Mouse (Mus musculus): ENCODE measurements at regions not wholly inside any gene's neighbourhood (a gene's known extent, or its start where the extent isn't known, plus 50 kb on each side); places are given as distances from the start of the nearest gene placed in this dataset.
"Not testable (repeated sequence)": the region's sequence is repeated elsewhere in the genome, so short reads cannot be mapped to it uniquely, and the experiment has no call there.

DNA sequence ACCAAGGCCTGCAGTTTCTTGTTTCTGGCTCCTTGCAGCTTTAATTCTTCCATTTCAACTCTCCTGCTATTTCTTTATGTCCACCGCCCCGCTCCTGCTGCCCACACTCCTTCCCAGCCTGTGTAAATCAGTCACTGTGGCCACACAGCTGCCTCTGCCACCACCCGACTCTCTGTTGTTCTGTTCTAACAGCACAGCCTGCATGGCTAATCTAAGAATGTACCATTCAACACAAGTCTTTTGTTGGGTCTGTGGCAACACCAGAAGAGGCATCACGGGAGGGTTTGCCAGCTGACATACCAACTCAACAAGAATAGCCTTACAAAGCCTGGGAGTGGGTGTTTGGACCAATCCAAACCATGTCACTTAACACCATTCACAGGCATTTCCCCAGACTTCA lies 264.9 kb upstream of the Pum3 start:
- no peak for DNase-seq (ENCODE audit: low spot score in 2 of 2)

DNA sequence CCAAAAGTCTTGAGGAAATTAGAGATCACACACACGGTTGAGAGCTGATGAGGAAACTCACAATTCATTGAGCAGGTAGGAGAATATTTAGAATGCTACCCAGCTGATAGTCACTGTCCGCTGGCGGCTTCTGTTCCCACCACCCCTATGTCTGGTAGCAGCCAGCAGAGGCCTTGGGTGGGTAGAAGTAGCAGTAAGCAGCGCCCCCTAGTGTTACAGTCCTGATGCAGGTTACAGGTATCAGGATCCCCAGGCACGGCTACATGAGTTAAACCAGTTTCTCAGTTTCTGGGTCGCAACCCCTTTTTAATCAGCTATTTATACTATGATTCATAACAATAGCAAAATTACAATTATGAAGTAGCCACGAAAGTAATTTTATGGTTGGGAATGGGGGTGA lies 264.1 kb upstream of the Pum3 start:
- no peak for DNase-seq (ENCODE audit: low spot score in 2 of 2)

DNA sequence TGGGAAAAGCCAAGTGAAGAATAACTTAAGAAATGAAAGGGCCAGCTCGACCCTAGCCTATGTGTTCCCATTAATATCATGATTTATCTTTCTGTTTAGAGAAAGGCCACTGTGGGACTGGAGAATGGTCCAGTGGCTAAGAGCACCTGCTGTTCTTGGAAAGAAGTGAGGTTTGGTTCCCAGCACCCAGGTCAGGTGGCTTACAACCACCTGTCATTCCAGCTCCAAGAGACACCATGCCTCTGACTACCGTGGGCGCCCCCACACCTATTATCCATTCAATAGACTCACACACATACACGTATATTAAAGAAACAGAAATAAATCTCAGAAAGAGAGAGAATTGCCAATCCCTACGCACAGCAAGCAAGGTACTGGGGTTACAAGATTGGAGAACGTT lies 263.3 kb upstream of the Pum3 start:
- no peak for DNase-seq (ENCODE audit: low spot score in 2 of 2)

DNA sequence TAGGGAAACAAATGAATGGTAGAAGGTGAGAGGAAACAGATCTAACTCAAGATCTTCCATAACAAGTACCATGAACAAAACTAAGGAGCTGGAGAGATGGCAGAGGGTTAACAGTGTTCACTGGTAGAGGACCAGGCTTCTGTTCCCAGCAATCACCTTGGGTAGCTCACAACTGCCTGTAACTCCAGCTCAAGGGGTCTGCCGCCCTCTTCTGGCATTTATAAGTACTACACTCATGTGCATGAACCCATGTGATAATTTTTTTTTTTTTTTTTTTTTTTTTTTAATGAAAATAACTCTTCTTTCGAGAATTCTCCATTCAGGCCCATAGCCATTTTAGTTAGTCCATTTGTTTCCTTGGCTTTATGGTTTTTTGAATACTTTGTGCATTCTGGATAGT lies 253.8 kb upstream of the Pum3 start:
- no peak for DNase-seq (ENCODE audit: low spot score in 2 of 2)

DNA sequence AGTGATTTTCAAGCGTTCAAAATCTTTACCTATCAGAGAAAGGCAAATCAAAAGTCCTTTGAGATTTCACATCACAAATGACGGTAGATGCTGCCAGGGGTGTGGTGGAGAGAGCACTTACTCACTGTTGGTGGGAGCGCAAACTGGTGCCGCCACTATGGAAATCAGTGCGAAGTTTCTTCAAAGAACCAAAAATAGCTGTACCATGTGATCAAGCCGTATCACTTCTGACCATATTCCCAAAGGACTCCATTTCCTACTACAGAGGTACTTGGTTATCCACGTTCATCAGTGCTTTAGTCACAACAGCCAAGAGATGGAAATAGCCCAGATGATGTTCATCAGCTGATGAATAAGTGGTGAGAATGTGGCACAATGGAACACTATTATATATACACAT lies 249.8 kb upstream of the Pum3 start:
- no peak for DNase-seq (ENCODE audit: low spot score in 2 of 2)

DNA sequence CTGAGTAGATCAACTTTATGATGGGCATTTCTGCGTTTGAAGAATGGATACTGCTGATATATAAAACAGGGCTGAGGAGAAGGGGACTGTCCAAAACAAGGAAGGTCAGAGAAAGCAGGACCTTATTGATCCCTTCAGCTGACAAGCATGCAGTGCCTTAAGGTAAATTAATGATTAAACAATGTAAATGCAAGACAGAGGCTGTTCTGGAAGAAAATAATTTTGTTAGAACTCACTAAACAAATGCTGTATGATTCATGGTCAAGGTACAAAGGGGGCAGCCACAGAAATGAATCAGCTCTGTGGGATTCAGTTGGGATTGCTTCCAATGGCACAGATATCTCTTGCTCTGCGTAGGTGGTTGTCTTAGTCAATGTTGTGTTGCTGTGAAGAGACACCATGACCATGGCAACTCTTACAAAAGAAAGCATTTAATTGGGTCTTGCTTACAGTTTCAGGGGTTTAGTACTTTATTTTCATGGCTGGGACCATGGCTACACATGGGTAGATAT lies 243.1 kb upstream of the Pum3 start:
- DNase-seq (ENCODE audit: low spot score in 2 of 2), result no peak

DNA sequence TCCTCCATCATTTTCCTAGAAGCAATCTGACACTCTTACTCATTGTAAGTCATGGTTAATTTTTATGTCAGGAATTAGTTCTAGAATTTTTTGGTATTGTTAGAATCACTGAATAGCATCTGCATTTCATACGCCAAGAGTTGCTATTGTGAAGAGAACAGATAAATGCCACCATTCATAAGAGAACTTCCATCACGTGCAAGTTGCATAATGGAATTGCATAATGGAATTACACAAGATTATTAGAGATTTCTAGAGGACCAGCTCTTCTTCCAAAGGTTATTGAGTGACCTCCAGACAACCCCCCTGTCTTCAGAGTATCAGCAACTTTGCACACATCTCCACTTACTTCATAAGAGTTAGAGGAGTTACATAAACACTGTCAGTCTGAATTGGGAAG lies 233.7 kb upstream of the Pum3 start:
- DNase-seq (ENCODE audit: low spot score in 2 of 2), result no peak

DNA sequence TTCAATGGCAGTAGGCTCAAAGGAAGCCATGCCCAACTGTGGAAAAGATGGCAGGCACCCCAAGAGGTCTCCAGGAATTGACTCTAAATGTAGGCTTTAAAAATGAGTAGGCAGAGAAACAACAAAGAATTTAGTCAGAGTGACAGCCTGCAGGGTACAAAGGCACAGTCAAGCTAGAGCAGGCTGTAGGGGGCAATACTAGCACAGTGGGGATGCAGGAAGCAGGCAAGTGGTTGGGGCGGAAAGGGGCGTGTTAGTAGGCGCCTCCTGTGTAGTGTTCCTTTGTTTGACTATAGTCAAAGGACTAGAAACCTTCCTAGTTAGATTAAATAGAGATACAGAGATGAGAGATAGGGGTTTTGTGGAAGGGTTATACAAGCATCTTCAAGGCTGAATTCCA lies 211.4 kb upstream of the Pum3 start:
- no peak for DNase-seq (ENCODE audit: low spot score in 2 of 2)

DNA sequence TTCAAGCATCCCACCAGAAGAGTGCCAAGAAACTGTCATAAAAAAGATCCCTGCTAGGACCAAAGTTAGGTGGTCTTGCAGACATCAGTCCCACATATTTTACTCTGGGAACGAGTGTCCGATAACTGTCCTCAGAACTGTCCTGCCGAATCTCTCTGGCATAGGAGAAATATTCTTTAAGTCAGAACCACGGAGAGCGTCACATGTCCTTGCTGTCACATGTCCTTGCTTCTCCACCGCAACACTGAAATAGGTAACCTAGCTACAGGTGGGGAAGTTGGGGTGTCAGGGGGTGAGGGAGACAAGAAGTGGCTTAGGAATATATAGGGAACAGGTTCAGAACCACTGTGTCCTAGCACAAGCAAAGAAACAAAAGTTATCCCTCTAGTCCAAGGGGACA lies 203.5 kb upstream of the Pum3 start:
- DNase-seq (ENCODE audit: low spot score in 2 of 2), result no peak

DNA sequence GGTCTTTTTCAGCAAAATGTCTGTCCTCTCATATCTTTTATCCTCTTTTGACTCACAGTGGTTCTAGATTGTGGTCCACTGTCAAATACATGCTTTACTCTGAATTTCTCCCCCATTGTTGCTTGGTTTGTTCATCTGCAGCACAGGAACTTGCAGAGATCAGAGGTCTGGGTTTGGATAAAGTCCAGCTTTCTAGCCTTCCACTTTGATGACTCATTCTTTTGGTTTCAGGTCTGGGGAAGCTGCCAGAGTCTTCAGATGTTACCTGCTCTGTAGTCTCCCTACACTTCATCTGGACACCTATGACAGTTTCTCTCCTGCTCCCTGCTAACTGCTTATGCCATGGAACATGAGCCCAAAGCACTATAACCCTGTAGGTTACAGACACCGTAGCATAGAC lies 198.0 kb upstream of the Pum3 start:
- DNase-seq (ENCODE audit: low spot score in 2 of 2), result no peak

DNA sequence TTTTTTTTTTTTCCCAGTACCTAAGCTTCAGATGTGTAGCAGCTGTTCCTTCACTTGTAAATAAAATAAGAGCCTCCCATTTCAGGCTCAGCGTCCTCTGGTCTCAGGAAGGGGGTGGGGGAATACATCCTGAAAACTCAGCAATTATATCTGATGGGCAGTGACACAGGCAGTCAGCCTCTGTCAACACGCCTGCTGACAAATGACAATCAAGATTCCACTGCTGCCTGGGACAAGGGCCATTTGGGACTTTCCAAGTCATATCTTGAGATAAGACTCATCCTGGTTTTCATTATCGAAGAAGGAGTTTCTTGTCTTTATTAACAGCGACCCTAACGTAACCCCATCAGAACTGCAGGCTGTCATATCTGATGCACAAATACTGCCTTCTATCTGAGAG lies 187.9 kb upstream of the Pum3 start:
- no peak for DNase-seq (ENCODE audit: low spot score in 2 of 2)

DNA sequence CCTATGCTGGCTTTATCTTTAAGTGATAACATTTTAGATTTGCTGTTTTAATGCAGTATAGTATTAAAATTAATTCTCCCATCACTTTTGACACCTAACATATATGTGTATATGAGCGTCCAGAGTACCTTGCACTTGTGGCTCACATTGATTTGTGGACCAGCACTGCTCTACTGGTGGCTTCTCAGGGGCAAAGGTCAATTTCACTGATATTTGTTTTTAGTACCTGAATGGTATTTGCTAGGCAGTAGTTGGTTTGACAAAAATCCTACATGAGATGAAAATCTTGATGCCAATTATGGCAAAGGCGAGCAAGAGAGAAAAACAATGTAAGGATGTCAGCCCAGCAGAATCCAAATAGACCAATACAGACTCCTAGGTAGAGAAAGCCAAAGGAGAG lies 177.3 kb upstream of the Pum3 start:
- no peak for DNase-seq (ENCODE audit: low spot score in 2 of 2)

DNA sequence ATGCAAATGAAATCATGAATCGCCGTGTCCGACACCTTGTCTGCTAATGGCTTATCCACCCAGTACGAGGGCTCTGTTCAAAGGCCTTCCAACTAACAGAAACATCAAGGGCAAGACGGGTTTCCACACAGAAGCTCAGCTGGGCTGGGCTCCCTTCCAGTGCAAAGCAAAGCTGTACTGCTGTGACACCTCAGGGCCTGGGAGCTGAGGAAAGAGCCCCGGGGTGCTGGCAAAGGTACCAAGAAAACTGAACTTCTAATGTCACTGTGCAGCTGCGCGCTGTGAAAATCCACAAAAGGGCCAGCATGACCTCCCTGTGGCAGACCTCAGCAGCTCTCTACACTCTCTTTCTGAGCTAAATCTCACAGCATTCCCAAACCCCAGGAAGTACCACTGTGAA lies 173.7 kb upstream of the Pum3 start:
- no peak for DNase-seq (ENCODE audit: low spot score in 2 of 2)

DNA sequence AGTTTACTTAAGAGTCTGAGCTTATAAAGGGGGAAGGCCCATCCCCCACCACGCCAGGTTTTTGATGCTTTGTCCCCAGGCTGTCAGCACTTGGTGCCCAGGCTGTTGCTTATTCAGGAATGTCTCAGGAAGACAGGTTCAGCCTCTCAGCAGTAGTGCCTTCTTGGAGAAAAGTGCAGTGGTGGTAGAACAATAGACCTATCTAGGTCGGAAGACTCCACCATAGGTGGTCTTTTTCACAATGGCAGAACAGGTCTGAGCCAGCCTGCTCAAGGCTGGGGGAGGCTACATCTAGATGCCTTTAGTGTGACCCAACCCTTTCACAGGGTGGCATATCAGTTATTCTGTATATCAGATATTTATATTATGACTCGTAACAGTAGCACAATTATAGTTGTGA lies 171.9 kb upstream of the Pum3 start:
- DNase-seq (ENCODE audit: low spot score in 2 of 2), result no peak

DNA sequence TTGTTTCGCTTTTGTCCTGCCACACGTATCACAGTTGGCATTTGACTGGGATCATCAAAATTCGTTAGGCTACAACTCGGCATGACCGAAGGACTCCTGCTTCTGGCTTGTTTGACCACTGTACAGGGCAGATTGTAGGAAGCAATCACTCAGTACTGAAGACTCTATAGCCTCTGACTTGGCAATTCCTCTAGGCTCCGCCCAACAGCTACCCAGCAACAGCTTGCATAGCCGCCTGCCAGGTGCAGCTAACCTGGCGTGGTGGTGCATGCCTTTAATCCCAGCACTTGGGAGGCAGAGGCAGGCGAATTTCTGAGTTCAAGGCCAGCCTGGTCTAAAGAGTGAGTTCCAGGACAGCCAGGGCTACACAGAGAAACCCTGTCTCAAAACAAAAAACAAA lies 170.8 kb upstream of the Pum3 start:
- not testable (repeated sequence) for DNase-seq (ENCODE audit: low spot score in 2 of 2)

DNA sequence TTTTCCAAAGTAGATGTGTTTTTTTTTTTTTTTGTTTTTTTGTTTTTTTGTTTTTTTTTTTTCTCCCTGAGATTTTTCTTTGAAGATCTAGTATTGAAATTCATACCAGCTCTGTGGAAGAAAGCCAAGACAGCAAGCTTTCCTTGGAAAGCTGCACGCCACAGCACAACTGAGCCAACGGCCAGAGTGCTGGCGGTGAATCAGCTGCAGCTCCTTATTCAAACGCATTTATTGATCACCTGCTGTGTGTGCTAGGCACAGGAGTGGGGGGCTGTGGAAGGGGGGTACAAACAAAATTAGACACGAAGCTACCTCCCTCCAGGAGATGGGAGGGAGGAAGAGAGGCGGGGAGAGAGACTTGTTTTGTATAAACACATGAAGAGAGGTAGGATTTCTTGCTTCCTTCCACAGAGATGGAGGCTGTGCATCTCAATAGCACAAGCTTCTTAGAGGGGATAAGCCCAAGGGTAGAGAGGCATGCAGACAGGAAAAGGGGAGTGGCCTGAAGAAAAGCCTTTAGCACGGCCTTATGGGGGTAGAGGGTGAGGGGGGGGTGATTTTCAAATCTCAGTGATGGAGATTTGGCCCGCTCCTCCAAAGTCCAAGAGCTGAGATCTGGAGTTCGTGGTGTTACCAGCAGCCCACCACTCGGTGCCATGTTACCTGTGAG lies 170.1 kb upstream of the Pum3 start:
- DNase-seq (ENCODE audit: low spot score in 2 of 2), result no peak

DNA sequence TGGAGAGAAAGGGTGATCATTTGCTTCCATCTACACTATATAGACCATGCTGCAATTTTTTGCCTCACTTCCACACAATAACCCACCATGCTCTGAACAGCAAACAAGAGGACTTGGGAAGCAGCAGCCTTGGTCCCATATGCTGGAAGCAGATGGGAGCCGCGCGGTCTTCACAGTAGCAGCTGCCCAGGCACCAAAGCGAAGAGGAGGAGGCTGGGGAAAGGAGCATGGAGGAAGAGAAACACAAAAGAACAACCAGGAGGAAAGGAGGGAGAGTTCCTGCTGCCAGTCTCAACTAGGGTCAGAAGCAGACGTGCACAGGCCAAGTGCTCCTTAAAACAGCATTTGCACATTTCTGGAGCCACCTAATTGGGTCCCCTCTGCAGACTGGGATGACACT lies 168.7 kb upstream of the Pum3 start:
- DNase-seq (ENCODE audit: low spot score in 2 of 2), result no peak

DNA sequence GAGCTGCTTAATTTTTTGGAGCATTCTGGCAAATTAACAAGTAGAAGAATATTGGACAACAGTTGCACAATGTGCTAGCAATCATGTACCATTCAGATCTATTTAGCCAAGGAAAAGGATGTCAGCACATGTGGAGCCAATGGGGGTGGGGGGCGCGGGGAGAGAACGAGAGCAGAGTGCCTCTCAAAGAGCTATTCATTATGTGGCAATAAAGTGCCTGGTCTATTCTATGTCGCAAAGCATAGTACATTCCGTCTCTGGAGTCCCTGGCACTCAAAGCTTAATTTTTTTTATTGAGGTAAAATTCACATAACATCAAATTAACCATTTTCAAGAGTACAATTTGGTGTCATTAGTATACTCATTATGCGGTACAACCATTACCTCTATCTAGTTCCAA lies 155.9 kb upstream of the Pum3 start:
- no peak for DNase-seq (ENCODE audit: low spot score in 2 of 2)

DNA sequence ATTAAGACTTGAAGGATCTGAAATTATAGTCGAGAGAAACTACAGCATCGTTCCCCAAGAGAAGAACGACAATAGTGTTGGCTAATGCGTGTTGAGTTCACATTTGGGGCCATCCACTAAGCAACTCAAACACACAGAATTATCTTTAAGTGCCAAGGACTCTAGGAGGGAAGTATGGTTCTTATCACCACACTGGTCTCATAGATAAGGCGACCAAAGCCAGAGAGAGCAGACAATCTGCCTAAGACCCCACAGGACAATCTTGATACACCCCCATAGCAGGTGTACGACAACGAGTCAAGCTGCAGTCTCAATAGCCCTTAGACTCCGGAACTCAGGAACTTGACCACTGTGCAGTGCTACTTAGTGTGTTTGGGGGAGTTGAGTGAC lies 152.5 kb upstream of the Pum3 start:
- DNase-seq (ENCODE audit: low spot score in 2 of 2), result no peak

DNA sequence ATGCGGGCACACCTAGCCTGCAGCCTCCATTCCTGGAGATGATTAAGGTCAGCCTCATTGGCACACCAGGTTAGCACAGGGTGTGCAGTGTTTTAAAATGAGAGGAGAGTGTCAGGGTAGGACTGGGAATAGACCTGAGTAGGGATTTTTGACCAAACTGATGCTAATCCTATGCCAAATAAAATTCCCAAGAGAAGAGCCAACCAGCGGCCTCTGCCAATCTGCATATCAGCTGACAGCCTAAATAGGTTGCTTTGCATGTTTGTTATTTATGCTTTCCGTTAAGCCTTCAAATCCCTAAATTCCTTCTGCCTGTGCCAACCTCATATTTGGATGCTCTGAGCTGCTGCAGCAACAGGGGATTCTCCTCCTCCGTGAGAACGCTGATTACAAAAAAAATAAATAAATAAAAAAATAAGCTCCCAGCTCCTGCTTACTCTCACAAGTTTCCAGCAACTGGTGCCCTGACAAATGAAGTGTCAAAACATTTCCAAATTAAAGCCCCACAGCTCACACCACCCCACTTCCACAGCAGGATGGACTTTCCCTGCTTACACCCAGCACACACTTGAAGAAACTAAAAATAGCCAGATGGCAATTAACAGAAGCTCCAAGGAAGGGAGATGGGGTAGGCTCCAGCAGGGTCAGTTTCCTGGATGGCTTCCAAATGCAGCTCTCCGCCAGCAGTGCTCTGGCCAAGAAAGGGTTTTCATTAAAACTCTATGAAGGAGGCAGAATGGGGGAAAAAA lies 151.9 kb upstream of the Pum3 start:
- DNase-seq (ENCODE audit: low spot score in 2 of 2), result no peak

DNA sequence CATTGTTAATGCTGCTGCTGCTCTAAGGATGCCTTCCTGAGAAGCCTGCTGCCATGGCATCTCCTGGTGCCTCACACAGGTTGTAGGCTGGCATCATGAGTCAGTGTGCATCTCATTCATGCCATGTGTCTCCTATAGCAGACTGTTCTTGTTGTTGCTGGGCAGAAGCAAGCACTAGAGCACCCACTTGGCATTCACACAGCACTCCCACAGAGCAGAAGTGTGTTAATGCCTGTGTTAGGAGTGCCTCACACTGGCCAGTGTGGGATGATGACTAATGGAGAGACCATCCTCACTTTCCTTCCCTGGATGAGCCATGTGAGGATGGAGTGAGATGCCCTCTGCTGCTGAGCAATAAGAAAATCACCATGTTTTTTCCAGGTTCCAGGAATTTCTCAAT lies 146.9 kb upstream of the Pum3 start:
- DNase-seq (ENCODE audit: low spot score in 2 of 2), result no peak

DNA sequence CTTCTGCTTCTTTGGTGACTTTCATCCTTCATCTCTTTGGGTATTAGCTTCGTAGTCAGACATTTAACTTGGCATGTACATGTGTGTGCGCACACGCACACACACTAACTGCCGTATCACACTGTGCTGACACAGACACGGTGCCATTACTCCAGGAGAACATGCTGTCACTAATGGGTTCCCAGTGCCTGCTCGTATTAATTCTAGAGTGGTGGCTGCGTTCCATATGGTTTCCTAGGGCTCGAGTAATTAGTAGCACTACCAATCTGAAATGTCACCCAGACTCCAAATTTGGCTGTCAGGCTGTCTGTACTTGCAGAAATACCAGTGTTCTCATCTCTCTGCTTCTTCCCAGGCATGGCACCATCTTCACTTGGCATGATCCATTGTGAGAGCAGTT lies 137.3 kb upstream of the Pum3 start:
- DNase-seq (ENCODE audit: low spot score in 2 of 2), result no peak

DNA sequence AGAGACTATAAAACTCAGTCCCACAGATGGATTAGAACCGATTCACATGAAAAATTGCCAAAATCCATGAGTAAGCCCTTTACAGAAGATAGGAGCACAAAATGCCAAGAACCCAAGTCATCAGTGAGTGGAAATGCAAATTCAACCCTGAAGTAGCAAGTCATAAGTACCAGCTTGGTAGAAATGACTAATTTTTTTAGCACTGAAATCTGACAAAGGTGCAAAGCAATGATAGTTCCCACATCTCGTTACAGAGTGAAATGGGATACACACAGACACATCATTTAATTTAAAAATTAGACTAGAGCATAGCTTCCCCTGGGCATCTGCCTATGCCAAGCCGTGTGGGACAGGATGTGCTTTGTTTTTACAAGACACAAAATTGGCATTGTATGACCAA lies 136.4 kb upstream of the Pum3 start:
- no peak for DNase-seq (ENCODE audit: low spot score in 2 of 2)
